Mouse (Mus musculus) liver, embryonic 14.5 days (tissue): Measurements from ENCODE around the gene Sdccag8. TPM values are rescaled to one million over a fixed set of nuclear protein-coding genes. Genes with fewer than 3 reads are reported as not detected.

Experiments used
- ATAC-seq: fragments of 200-750 bp; cut with Nextera tagmentation; 2 replicates; pipeline ENCODE4 v1.8.0; 2017; ENCODE audit warnings: moderate number of reproducible peaks, mild to moderate bottlenecking, moderate library complexity; ENCODE audit not compliant: insufficient read depth
- DNase-seq, 3 experiments: peaks; one replicate each; pipeline ENCODE4 v3.0.0-alpha.2; 2012 to 2013; ENCODE audit warnings: low read depth in 3 of 3, low spot score in 3 of 3
- H3K27ac ChIP-seq: fragments of 300-500 bp; sonication (generic); 2 replicates; pipeline ENCODE4 v1.5.1; 2014; ENCODE audit warnings: moderate library complexity, mild to moderate bottlenecking, control low read depth, inconsistent platforms
- H3K27me3 ChIP-seq: fragments of 300-500 bp; sonication (generic); 2 replicates; pipeline ENCODE4 v1.6.1; 2014; ENCODE audit warnings: mild to moderate bottlenecking, low read length, moderate library complexity; ENCODE audit not compliant: control insufficient read depth, insufficient read depth
- H3K36me3 ChIP-seq: fragments of 300-500 bp; sonication (generic); replicated peaks from 2 replicates; pipeline ENCODE4 v1.6.1; 2014; ENCODE audit warnings: low read depth; ENCODE audit not compliant: control insufficient read depth, insufficient read depth
- H3K4me1 ChIP-seq, 2 experiments: fragments of 200-500 bp in 1 of 2; fragments of 300-500 bp in 1 of 2; sonication (generic) in 1 of 2; replicated peaks; 2 replicates each; pipeline ENCODE4 v1.6.1; 2012 to 2014; ENCODE audit warnings: antibody characterized with exemption in 1 of 2, inconsistent platforms in 1 of 2, low read length in 1 of 2; ENCODE audit not compliant: control insufficient read depth in 2 of 2, insufficient read depth in 2 of 2
- H3K4me2 ChIP-seq: fragments of 300-500 bp; sonication (generic); 2 replicates; pipeline ENCODE4 v1.6.1; 2014; ENCODE audit warnings: low read depth, mild to moderate bottlenecking, control low read depth, moderate library complexity
- H3K4me3 ChIP-seq, 2 experiments: fragments of 200-500 bp in 1 of 2; fragments of 300-500 bp in 1 of 2; sonication (generic) in 1 of 2; 2 replicates each; pipeline ENCODE4 v1.5.1; 2012 to 2014; ENCODE audit warnings: low read depth in 2 of 2, low read length in 2 of 2, mild to moderate bottlenecking in 2 of 2, control low read depth in 1 of 2, inconsistent platforms in 1 of 2, moderate library complexity in 1 of 2; ENCODE audit not compliant: insufficient read depth in 1 of 2
- H3K9ac ChIP-seq: fragments of 300-500 bp; sonication (generic); replicated peaks from 2 replicates; pipeline ENCODE4 v1.6.1; 2014; ENCODE audit warnings: mild to moderate bottlenecking, control low read depth, moderate library complexity
- H3K9me3 ChIP-seq: fragments of 300-500 bp; sonication (generic); 2 replicates; pipeline ENCODE4 v1.6.1; 2016; ENCODE audit warnings: low read length, mixed read lengths; ENCODE audit not compliant: control insufficient read depth
- CTCF ChIP-seq: IDR thresholded peaks from 2 replicates; pipeline ENCODE4 v1.5.1; 2016; ENCODE audit warnings: antibody characterized with exemption, low read depth, control low read depth
- EP300 ChIP-seq: IDR thresholded peaks from 2 replicates; pipeline ENCODE4 v1.6.1; 2016; ENCODE audit warnings: antibody characterized with exemption, low read depth
- WGBS: fragments of 180-500 bp; shearing (Covaris S2); extraction: QIAGEN DNeasy Blood & Tissue Kit; methylation state at CpG from one replicate; pipeline ENCODE4 v1.1.7; 2014; ENCODE audit not compliant: insufficient replicate concordance; 5-methylcytosine and 5-hydroxymethylcytosine counted together
- polyA plus RNA-seq, 2 experiments: library from polyadenylated mRNA; depleted of rRNA in 1 of 2; stranded (reverse) in 1 of 2; unstranded in 1 of 2; fragments of >200 nt; fragmentation: Nextera tagmentation in 1 of 2; extraction: Ambion mirVana in 1 of 2; gene quantifications; 2 replicates each; pipeline versions ENCODE4 v1.2.1 to v1.2.3; 2012 to 2014

Gene Sdccag8
- polyA plus RNA-seq, 2 experiments: 2.7 to 5.1 TPM

- ATAC-seq (no peak), DNase-seq (no peak)
- Histone ChIP-seq H3K9me3 (no peaks in the 10 kb centered on the region), H3K27ac (no peak overlapping the region), H3K36me3 (no peaks in the 10 kb centered on the region), H3K9ac (no peak overlapping the region), H3K27me3 (no peaks in the 10 kb centered on the region), H3K4me2 (no peak overlapping the region), H3K4me1 (no peaks in the 10 kb centered on the region; a peak in 1 of 4 replicates), H3K4me3 (no peak overlapping the region)
- 54% methylated on average over 6 of the region's 6 CpGs for WGBS
- TF ChIP-seq EP300 (no peak), CTCF (no peak)
Observed at GRCm38 (mm10) chr1:177014921-177015439, 200.5 kb downstream of the Sdccag8 start.

- Histone ChIP-seq H3K4me2 (no peak overlapping the region), H3K9me3 (no peaks in the 10 kb centered on the region), H3K4me1 (no peaks in the 10 kb centered on the region; a peak in 1 of 4 replicates), H3K36me3 (no peaks in the 10 kb centered on the region), H3K4me3 (no peak overlapping the region), H3K27ac (no peak overlapping the region), H3K27me3 (no peaks in the 10 kb centered on the region), H3K9ac (no peak overlapping the region)
- WGBS: 49% methylated on average over 3 of the region's 3 CpGs
- ATAC-seq: no peak
- no peak for DNase-seq
- no peak for TF ChIP-seq CTCF
- TF ChIP-seq EP300: no peak
Observed at GRCm38 (mm10) chr1:177015917-177016316, 201.5 kb downstream of the Sdccag8 start.

GRCm38 (mm10) chr1:177016729-177017128 is 202.3 kb downstream of the Sdccag8 start:
- Histone ChIP-seq H3K36me3 (no peaks in the 10 kb centered on the region), H3K27me3 (no peaks in the 10 kb centered on the region), H3K9me3 (no peaks in the 10 kb centered on the region), H3K27ac (no peak overlapping the region), H3K9ac (no peak overlapping the region), H3K4me2 (no peak overlapping the region), H3K4me1 (peaks cover 0 to 2% of the 10 kb centered on the region in 2 experiments; a peak in 1 of 4 replicates), H3K4me3 (no peak overlapping the region)
- ATAC-seq (no peak), DNase-seq (no peak)
- TF ChIP-seq EP300: no peak
- no peak for TF ChIP-seq CTCF
- WGBS: 81% methylated on average over 2 of the region's 2 CpGs

GRCm38 (mm10) chr1:177018750-177019149 is 204.3 kb downstream of the Sdccag8 start:
- H3K27me3 ChIP-seq: no peaks in the 10 kb centered on the region
- no peak for ATAC-seq

GRCm38 (mm10) chr1:177019668-177020067 is 205.2 kb downstream of the Sdccag8 start:
- DNase-seq: no peak
- no peak for TF ChIP-seq CTCF
- no peak for TF ChIP-seq EP300
- ATAC-seq: no peak
- Histone ChIP-seq H3K9me3 (no peaks in the 10 kb centered on the region), H3K4me2 (no peak overlapping the region), H3K4me1 (peaks cover 0 to 2% of the 10 kb centered on the region in 2 experiments; a peak in 1 of 4 replicates), H3K4me3 (no peak overlapping the region), H3K36me3 (no peaks in the 10 kb centered on the region), H3K9ac (no peak overlapping the region), H3K27ac (no peak overlapping the region), H3K27me3 (no peaks in the 10 kb centered on the region)
- 72% methylated on average over 5 of the region's 5 CpGs for WGBS

More at GRCm38 (mm10) chr1:177018750-177019149, 204.3 kb downstream of the Sdccag8 start:
- Histone ChIP-seq H3K4me2 (no peak overlapping the region), H3K9ac (no peak overlapping the region), H3K27ac (no peak overlapping the region), H3K9me3 (no peaks in the 10 kb centered on the region), H3K4me3 (no peak overlapping the region), H3K36me3 (no peaks in the 10 kb centered on the region), H3K4me1 (peaks cover 0 to 2% of the 10 kb centered on the region in 2 experiments; a peak in 1 of 4 replicates)
- no peak for DNase-seq
- no peak for TF ChIP-seq EP300
- no peak for TF ChIP-seq CTCF
- 73% methylated on average over 1 of the region's 1 CpGs for WGBS
